Mouse (Mus musculus) frontal cortex, adult (tissue): ENCODE measurements around the gene Lhx3.

Experiments
- ATAC-seq: cut with Nextera tagmentation; 2 replicates; pipeline ENCODE4 v1.9.2; 2017; ENCODE audit warnings: mild to moderate bottlenecking, moderate library complexity, mixed read lengths; ENCODE audit not compliant: low TSS enrichment

Gene Lhx3

DNA sequence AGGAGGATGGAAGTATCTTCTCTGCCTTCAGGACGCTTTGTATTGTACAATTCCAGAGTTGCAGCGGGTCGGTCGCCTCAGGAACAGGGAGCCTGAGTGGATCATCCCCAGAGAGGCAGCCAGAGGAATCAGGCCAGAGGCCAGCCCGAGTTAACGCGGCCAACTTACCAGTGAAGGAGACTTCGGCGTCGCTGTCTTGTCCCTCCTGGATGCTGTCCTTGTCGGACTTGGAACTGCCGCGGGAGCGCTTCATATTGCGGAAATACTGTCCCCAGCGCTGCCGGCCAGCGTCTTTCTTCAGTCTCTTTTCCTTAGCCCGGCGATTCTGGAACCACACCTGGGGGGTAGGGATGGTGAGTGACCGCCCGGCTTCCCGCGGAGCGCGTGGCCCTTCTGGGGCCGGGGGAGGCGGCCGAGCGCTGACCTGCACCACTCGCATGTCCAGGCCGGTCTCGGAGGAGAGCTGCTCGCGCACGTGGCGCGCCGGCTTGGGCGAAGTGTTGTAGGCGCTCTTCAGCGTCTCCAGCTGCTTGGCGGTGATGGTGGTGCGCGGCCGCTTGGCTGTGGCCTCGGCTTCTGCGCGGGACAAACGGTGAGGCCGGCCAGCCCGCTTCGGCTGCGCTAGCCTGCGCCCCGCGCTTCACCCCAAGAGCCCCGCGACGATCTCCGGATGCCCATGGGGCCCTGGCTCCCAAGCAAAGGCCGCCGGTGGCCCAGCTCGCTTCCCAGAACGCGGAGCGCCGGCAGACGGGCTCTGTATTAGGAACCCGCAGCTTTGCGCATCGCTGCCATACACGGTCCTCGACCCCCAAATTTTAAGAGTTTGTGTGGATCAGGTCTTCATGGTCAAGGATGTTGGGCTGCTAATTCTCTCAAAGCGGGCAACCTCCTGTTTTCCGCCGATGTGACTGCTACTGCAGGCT lies 5.9 kb downstream of the Lhx3 start:
- peak; percentile 38; the same call in 1 of the 2 replicates for ATAC-seq

DNA sequence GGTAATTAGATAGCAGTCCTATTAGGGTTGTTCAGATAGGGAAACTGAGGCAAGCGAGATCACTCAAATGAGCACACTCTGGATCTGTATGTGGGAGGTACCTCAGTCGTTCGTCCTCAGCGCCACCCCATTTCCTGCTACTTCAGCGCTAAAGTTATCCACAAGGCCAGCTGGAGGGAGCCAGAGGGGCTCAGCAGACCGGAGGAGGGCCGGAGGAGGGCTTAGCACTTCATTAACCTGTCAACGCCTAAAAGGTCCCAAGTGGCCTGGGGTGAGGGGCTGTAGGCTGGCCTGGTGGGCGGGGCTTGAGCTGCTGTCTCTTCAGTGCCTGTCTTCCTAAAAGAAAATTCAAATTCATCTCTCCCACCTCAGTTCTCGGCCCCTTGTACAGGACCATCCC lies 9.6 kb downstream of the Lhx3 start:
- ATAC-seq, result no peak

DNA sequence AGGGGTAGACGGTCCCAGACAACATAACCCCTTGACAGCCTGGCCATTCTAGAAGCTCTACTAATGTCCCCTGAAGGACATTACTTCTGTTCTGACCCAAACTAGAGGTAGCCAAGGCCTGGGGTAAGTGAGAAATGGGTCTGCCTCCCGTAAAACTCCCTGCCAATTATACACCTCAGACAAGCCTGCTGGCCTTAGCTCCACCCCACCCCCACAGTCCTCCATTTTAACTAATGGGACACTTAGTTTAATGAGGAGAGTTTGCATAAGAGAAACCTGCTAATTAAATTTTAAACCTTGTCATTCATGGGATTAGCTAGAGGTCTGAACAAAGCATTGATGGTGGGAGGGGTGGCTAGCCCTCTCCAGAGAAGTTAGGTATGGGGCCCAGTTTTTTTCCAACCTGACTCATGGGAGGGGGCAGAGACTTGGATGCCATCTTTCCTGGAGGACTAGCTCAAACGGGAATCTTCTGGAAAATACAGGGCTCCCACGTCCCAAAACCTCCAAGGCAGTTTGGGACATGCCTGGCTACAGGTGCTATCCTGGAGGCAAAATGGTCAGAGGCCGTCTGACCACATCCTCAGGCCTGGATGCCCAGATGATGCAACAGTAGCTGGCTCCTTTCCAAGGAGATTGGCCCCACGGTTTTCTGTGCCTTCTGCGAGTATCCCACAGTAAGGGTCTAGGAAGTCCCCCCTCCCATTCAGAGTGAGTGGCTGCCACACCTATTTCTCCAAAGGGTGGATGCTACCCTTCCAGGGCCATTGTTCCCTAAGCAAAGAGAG lies 13.3 kb downstream of the Lhx3 start:
- no peak for ATAC-seq

DNA sequence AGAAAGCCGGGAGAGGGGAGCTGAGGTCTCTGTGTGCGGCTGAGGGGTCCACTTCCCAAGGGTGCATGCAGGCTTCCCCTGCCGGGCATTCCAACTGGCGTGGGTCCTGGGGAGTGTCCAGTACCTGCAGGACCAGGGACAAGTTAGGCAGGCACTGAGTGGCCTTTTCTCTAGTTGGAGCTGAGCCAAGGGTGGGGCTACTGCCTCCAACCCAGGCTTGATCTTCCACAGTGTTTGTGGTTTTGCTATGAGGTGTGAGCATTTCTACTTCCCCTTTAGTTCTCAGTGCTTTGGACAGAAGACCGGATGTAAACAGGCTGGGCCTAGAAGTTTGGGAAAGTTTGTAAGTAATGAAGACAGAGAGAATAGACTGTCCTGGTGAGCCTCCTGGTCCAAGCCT lies 19.6 kb downstream of the Lhx3 start:
- no peak for ATAC-seq

DNA sequence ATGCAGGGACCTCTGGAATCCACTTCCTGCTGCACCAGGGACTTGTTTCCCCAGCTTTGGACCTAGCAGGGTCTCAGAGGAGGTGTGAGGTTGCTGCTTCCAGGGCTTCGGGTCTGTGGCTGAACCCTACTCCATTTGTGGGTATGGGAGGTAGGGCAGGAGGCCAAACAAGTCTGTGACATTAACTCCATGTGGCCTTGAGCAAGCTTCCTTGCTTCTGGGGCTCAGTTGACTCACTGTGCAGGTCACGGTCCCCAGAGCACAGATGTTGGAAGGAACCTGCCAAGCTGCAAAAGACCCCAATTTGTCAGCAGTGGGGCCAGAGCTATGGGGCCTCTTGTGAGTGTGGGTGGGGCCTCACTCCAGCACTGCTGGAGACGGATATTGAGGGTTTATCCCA lies 23.7 kb downstream of the Lhx3 start:
- ATAC-seq, result no peak

DNA sequence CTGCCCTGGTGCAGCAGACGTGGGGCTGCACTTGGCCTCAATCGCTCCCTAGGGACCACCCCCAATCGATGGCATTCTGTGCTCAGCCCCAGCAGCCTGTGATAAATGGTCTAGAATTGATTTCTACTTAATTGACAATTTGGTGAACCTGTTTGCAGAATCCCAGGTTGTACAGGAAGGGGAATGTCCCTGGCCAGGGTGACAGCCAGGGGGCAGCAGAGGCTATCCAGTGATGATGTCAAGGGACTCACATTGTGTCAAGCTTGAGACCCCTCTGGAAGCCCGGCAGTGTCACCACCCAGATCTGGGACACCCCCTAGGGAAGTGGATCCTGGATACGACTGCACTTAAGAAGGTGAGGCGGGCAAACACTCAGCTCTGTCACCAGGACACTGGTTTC lies 25.4 kb downstream of the Lhx3 start:
- ATAC-seq, result no peak

DNA sequence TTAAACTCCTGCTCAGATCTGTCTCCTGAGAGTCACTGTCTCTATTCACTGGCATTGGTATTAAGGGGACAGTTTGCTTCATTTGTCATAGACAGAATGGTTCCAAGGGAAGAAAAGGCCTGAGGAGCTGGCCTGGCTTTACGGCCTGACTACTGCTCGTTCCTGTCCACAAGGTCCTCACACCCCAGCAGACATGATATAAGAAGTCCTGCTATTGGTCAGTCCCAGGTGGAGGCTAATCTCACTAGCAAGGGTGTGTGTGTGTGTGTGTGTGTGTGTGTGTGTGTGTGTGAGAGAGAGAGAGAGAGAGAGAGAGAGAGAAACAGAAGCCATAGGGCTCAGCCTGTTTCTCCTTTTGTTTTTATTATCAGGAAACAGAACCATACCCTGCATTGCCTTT lies 30.9 kb downstream of the Lhx3 start:
- no peak for ATAC-seq

DNA sequence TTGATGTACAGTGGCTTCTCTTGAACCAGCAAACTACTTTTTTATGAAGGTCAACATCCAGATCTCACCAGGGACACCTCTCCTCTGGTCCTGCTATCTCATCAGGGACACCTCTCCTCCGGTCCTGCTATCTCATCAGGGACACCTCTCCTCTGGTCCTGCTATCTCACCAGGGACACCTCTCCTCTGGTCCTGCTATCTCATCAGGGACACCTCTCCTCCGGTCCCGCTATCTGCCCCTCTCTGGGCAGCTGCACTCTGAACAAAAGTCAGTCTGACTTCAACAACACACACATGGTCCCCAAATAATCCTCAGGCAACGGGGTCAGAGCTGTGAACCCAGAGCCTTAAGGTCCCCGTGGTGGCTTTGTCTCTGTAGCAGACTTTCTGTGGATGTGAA lies 31.4 kb downstream of the Lhx3 start:
- ATAC-seq, result no peak

DNA sequence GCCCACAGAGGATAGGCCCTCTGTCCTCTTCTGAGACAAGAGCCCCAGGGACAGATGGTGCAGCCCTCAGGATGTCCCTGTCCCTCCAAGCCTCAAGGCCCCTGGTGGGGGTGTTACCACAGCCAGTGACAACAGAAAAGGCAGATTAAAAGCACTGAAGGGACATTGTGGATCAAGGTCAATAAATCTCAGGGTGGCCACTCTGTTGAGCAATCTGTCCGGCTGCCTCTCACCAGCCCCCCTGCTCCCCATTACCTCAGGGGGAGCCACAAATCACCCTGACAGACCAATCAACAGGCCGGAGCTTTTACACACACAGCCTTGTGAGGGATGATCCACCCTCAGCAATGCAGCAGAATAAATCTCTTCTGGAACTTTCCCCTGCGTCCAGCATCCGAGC lies 32.9 kb downstream of the Lhx3 start:
- no peak for ATAC-seq

DNA sequence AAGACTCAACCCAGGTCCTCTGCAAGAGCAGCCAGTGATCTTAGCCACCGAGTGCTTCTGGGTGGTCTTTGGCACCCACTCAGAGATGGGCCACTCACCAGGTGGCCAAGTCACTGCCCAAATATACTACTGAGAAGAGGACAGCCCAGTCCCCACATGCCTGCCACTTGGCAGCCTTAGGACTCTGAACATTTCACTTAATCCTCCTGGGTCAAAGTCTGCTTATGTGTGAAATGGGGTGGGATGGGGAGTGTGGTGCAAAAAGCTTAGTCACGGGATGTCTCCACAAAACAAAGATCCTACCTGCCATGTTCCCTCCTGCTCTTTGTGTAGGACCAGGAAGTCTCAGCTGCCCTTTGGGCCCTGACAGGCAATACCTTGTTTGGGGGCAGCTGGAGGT lies 35.9 kb downstream of the Lhx3 start:
- ATAC-seq, result no peak

DNA sequence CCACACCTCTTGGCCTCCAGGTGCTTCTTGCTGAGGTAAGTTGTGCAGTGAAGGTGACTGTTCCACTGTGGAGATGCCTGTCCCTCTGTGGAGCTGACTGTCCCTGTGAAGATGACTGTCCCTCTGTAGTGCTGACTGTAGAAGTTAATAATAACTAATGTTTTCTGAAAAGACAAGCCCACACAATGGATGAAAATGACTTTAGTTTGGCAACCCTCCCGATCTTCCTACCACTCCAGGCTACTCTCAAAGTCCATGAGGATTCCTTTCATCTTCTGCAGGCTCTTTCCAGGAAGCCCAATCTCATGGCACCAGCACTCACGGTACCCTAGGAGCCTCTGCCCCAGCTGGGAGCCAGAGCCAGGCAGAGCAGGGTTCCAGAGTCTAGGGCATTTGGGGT lies 37.7 kb downstream of the Lhx3 start:
- ATAC-seq, result no peak

DNA sequence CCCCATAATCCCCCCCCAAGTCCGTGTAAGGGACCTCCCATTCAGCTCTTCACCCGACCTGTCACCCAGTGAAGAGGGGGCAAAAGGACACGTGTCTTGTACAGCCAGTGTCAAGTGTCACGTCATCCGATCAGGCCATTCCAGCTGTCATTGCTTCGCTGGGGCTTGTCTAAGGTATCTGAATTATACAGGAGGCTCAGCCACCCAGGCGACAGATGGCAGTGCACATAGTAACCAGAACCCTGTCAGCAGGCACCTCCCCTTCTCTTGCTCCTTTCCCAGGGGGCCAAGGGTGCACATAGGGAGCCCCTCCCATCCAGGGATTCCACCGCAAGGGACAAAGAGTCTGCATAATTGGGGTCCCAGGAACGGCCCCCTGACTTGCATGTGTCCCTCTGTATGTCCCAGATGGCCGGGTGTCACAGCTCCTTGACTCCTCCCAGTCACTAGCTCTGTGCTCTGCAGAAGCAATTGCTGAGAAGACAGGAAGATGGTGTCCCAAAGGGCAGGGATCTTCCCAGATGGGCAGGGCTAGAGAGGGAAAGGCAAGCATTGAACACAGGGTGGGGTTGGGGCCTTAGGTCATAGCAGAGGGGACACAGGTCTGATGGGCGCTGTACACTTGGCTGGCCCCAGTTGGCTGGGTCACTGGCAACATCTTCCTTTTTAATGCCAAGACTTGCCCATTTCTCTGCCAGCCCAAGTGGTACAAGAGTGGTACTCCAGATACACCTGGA lies 39.1 kb downstream of the Lhx3 start:
- ATAC-seq, result no peak

DNA sequence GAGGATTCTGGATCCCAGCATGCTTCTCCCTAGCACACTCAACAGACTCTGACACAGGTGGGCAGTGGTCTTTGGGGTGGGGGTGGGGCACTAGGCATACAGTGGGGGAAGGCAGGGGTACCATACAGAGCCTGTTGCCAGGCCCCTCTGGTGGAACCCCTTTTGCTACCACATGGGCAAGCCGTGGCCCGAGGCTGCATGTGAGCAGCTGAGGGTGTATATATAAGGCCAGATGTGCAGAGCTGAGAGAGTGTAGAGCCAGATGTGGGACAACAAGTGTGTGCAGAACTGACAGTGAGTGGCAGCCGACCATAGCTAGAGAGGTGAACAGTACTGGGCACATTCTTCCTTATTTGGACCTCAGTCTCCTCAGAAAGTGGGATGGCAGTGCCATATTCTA lies 41.2 kb downstream of the Lhx3 start:
- no peak for ATAC-seq

DNA sequence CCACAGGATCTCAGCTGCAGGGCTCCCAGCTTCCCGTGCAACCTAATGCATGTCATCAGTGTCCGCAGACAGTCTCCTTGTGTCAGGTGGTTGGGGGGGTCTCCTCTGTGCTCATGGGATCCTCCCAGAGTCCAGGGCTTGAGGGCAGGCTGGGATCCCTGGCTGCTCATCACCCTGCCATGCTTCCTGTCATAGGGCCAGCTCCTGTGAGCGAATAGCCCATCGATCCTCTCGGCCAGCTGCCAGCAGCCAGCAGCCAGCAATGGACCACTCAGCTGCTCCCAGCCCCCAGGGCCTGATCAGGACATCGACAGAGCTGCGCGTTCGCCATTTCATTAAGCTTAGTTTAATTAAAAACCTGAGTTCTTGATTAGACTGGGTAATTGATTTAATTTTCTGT lies 50.0 kb downstream of the Lhx3 start:
- no peak for ATAC-seq

DNA sequence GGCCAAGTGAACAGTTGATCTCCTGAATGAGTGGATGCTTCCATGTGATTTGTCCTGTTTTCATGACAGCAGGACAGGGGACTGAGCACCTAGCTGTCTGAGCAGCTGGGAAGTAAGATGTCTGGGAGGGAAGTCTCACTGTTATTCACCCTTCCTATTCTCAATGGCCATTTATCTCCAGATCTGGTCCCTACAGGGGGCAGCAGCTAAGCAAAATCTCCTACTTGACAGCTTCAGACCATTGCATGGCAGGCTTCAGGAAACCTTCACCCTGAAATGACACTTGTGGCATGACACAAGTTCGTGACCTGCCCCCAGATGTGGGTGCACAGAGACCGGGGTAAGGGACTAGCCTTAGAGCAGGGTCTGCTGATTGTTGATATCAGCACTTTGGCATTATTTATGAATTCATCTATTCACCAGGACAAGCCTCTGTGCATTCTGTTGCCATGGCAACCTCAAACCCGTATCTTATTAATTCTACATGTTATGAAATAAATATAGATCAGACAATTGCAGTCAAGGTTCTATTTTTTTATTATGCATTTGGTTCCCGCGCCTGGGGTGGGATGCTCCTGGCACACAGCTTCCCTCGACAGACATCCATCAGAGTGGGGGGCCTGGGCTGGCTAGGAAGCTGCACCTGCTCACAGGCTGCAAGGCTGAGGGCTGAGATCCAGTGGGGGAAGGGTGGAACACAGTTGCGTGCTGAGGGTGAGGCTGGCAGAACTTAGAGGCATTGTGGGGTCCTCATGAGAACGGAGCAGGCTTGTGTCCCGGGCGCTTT lies 51.7 kb downstream of the Lhx3 start:
- no peak for ATAC-seq

DNA sequence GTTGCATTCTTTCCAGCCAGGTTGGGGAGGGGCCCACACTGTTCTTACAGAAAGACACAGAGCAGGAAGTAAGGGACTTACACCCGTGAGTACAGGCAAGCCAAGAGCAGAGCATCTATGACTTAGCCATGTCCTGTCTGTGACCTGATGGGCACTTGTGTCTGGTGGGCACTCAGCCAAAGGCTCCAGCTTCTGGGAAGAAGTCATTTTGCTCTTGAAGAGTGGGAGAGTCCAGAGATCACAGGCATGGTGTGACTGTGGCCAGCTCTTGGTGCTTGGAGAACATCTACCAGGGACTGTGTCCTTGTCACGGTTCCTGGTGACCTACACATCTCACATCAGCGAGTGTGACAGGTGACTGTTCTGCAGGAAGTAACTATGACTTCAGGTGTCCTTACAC lies 52.4 kb downstream of the Lhx3 start:
- ATAC-seq, result no peak

DNA sequence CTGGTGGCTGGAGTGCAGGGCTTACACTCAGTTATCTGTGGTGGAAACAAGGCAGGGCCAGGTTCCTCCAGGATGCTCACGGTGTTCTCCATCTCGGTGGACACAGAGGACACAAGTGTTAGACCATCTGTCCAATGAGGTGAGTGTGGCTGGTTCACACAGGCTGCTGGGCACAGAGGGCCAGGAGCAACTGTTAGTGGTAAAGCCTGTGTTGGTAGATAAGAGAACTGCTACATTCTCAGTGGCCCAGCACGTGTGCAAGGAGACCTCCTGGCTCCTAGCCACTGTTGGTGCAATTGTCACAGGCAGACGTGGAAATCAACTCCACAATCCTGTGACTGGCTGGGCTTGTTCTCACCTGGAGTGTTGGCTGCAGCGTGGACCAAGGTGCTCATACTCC lies 53.5 kb downstream of the Lhx3 start:
- ATAC-seq, result no peak

DNA sequence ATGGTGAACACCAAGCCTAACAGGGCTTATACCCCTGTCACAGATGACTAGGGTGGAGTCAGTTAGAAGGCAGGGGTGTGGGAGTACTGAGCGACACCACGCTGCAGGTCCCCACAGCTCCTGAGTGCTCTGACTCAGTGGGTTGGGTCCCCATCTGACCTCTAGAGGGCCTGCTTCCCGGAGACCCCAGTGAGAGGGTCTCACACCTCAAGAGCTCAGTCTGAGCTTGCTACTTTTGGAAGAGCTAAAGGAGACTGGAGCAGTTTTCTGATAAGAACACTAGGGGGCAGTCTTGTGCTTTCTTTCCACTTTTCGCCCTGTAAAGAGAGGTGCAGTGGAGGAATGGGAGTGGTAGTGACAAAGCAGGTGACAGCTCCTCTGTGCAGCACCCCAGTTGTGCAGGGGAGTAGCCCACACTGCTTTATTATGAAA lies 54.2 kb downstream of the Lhx3 start:
- peak; percentile 62; the same call in 1 of the 2 replicates for ATAC-seq

DNA sequence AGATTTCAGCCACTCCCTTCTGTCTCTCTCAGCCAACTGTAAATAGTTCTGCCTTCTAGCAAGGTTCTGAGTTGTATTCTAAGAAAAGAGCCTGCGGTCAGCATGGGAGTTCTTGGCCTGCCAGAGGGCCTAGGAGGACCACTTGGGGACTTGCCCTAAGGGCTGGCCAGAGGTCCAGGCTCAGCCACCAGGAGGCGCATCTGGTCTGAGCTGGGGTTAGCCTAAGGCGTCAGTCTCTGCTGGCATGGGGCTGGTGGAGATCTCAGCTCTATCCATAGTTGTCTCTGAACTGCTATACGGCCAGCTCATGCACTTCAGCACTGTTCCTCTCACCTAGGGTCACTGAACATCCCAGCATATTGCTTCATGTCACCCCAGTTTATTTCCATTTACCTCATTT lies 54.8 kb downstream of the Lhx3 start:
- ATAC-seq, result no peak
